Mouse (Mus musculus) midbrain, embryonic 11.5 days (tissue): Measurements from ENCODE around the gene Prmt8. TPM values are rescaled to one million over a fixed set of nuclear protein-coding genes. Genes with fewer than 3 reads are reported as not detected.

Source experiments
- ATAC-seq: fragments of 200-750 bp; cut with Nextera tagmentation; 2 replicates; pipeline ENCODE4 v1.8.0; 2017; ENCODE audit warnings: moderate TSS enrichment, moderate library complexity; ENCODE audit not compliant: low FRiP score
- DNase-seq: peaks from one replicate; pipeline ENCODE4 v3.0.0; 2015; ENCODE audit warnings: low spot score; ENCODE audit errors: missing footprints
- H3K27ac ChIP-seq: fragments of 300-500 bp; sonication (generic); 2 replicates; pipeline ENCODE4 v1.5.1; 2014; ENCODE audit warnings: low read depth, low read length
- H3K27me3 ChIP-seq: fragments of 300-500 bp; sonication (generic); 2 replicates; pipeline ENCODE4 v1.6.1; 2014; ENCODE audit warnings: mild to moderate bottlenecking, low read length, moderate library complexity, mixed read lengths; ENCODE audit not compliant: control insufficient read depth, insufficient read depth
- H3K36me3 ChIP-seq: fragments of 300-500 bp; sonication (generic); 2 replicates; pipeline ENCODE4 v1.6.1; 2014; ENCODE audit warnings: mild to moderate bottlenecking, low read length, moderate library complexity, mixed read lengths; ENCODE audit not compliant: control insufficient read depth, insufficient read depth
- H3K4me1 ChIP-seq: fragments of 300-500 bp; sonication (generic); 2 replicates; pipeline ENCODE4 v1.6.1; 2014; ENCODE audit warnings: low read length; ENCODE audit not compliant: control insufficient read depth, insufficient read depth
- H3K4me2 ChIP-seq: fragments of 300-500 bp; sonication (generic); 2 replicates; pipeline ENCODE4 v1.6.1; 2014; ENCODE audit warnings: mild to moderate bottlenecking, moderate library complexity
- H3K4me3 ChIP-seq: fragments of 300-500 bp; sonication (generic); 2 replicates; pipeline ENCODE4 v1.5.1; 2014; ENCODE audit warnings: low read depth, low read length
- H3K9ac ChIP-seq: fragments of 300-500 bp; sonication (generic); 2 replicates; pipeline ENCODE4 v1.6.1; 2014; ENCODE audit warnings: low read length
- H3K9me3 ChIP-seq: fragments of 300-500 bp; sonication (generic); 2 replicates; pipeline ENCODE4 v1.6.1; 2016; ENCODE audit warnings: low read length; ENCODE audit not compliant: control insufficient read depth
- WGBS: fragments of 180-500 bp; shearing (Covaris S2); extraction: QIAGEN DNeasy Blood & Tissue Kit; methylation state at CpG from one replicate; pipeline ENCODE4 v1.1.7; 2014; 5-methylcytosine and 5-hydroxymethylcytosine counted together
- polyA plus RNA-seq: library from polyadenylated mRNA; unstranded; fragments of >200 nt; fragmentation: Nextera tagmentation; extraction: Ambion mirVana; gene quantifications from 2 replicates; pipeline ENCODE4 v1.2.1, GENCODE M21; 2014

Gene Prmt8
- polyA plus RNA-seq, 1 experiment from 2014 or later = 27.4 TPM

DNA sequence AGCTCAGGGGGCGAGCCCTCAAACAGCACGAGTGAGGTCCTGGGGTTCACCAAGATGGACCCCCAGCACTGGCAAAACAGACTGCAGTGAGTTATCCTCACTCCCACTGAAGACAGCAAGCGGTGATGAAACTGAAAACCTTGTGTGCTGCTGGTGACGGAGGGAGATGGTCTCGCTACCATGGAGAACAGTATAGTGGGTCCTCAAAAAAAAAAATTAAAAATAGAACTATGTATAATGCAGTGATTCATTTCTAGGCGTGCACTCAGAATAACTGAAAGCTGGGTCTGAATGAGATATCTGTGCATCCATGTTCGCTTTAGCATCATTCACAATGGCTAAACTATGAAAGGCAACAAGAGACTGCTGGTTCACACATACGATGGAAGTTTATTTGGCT lies 20.5 kb downstream of the Prmt8 start:
- Histone ChIP-seq H3K9me3 (no peaks in the 10 kb centered on the region), H3K9ac (no peak overlapping the region), H3K36me3 (no peaks in the 10 kb centered on the region), H3K4me3 (no peak overlapping the region), H3K4me1 (peaks cover 19% of the 10 kb centered on the region), H3K27me3 (no peaks in the 10 kb centered on the region), H3K27ac (no peak overlapping the region), H3K4me2 (no peak overlapping the region)
- DNase-seq (no peak), ATAC-seq (no peak)
- WGBS = 87% methylated on average over 8 of the region's 8 CpGs

DNA sequence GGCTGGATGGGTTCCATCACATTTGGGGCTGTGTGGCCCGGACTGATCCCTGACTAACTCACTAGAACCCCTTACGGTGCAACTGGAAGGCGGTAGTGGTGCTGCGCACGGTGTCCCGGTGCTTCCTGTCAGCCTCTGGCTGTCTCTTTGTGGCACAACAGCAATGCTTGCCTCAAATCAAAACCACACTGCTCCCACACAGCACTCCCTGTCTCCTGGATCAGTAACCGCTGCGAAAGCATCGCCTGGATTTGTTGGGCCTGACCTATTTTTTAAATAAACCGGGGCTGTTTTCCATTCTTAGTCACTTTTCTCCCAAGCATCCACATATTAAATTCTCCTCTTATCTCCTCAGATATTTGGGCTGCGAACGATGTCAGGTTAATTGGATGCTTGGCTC lies 27.0 kb downstream of the Prmt8 start:
- Histone ChIP-seq H3K27ac (no peak overlapping the region), H3K27me3 (no peaks in the 10 kb centered on the region), H3K4me2 (no peak overlapping the region), H3K36me3 (no peaks in the 10 kb centered on the region), H3K9ac (no peak overlapping the region), H3K4me3 (no peak overlapping the region), H3K4me1 (0 out of 2 replicates have a peak, but pooled peaks cover 4% of the 10 kb centered on the region), H3K9me3 (no peaks in the 10 kb centered on the region)
- 89% methylated on average over 12 of the region's 12 CpGs for WGBS
- DNase-seq (no peak), ATAC-seq (no peak)

DNA sequence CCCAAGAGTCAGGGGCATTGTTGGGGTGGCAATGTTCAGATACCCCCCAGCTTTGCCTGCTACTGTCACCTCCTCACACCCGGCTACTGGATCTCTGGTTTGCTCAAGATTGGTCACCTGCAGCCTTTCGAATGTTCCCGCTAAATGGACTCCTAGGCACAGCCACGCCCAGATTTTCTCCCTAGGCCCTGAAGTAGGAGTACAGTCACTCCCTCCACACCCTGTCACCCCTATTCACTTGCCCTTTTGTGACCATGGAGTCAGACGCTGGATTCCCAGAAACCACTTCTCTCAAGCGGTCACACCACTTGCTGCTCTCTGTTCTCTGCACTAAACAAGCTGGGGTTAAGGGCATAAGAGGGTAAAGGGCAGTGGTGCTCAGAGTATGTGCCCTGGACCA lies 28.1 kb downstream of the Prmt8 start:
- H3K9me3 ChIP-seq = no peaks in the 10 kb centered on the region
- H3K4me3 ChIP-seq = no peak overlapping the region
- 83% methylated on average over 6 of the region's 6 CpGs for WGBS
- H3K36me3 ChIP-seq = no peaks in the 10 kb centered on the region
- 0 out of 2 replicates have a peak, but pooled peaks cover 4% of the 10 kb centered on the region for H3K4me1 ChIP-seq
- no peak for DNase-seq
- no peak; the same call in 1 of the 2 replicates for ATAC-seq
- H3K4me2 ChIP-seq = no peak overlapping the region
- no peak overlapping the region for H3K9ac ChIP-seq
- no peaks in the 10 kb centered on the region for H3K27me3 ChIP-seq
- H3K27ac ChIP-seq = no peak overlapping the region

DNA sequence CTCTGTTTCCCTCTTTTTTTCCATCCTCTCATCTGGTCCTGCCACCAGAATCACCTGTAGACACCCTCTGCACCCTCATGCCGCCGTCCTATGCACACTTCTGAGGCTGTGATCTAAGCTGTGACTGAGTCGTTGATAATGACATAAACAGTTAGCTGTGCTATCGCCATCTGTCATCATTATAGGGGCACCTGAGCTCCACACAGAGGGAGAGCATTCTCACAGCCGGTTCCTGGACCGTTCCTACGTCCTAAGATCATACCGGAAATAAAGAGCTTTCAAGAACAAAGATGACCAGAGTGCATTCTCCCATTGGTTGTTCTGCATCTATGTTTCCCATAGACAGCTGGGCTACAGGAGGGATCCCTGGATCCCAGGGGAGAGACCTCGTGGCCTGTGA lies 28.6 kb downstream of the Prmt8 start:
- DNase-seq = no peak
- Histone ChIP-seq H3K27ac (no peak overlapping the region), H3K36me3 (no peaks in the 10 kb centered on the region), H3K4me3 (no peak overlapping the region), H3K9ac (no peak overlapping the region), H3K27me3 (no peaks in the 10 kb centered on the region), H3K4me1 (peaks cover 6% of the 10 kb centered on the region), H3K4me2 (no peak overlapping the region), H3K9me3 (no peaks in the 10 kb centered on the region)
- WGBS = 83% methylated on average over 9 of the region's 9 CpGs
- no peak for ATAC-seq

GRCm38 (mm10) chr6:127739921-127740320 lies 29.4 kb downstream of the Prmt8 start:
- Histone ChIP-seq H3K27ac (no peak overlapping the region), H3K4me2 (no peak overlapping the region), H3K36me3 (no peaks in the 10 kb centered on the region), H3K4me3 (no peak overlapping the region), H3K4me1 (peaks cover 12% of the 10 kb centered on the region), H3K9me3 (no peaks in the 10 kb centered on the region), H3K9ac (no peak overlapping the region), H3K27me3 (no peaks in the 10 kb centered on the region)
- DNase-seq (no peak), ATAC-seq (no peak)
- 78% methylated on average over 5 of the region's 5 CpGs for whole genome bisulfite sequencing

DNA sequence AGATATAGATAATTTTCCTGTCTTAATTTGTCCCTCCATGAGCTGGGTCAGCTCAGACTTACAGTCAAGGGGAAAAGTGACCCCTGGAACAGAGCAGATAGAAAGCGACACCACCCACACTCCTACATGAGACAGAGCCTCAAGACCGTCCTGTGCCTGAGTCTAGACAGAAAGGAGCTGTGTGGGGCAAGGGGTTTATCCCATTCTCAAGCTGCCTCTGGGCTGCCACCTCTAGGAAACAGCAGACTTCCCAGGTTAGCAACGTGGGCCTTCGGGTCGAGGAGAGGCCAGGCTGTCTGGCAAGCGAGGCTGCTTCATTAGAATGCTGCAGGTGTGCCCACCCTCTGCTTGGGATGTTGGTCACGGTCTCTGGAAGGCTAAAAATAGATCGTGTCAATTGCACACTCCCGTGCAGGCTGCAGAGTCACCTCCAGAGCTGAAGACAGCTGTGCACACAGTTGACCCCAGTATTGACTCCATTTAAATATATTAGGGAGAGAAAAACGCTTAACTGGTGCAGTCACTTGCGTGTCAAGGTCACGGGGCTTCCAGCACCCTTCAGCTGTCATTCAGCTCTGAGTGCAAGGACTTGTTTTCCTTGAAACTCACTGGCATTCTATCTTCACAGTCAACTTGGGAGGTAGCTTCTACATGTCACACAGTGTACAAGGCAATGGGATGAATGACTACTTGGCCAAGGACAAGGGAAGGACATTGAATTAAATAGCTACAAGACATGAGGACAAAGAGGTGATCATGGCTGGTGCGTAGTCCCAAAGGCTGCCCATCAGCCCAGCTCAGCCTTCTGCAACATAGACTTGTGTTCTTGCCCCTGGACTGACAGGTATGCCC lies 33.9 kb downstream of the Prmt8 start:
- peak overlapping the region; percentile 42 for H3K27ac ChIP-seq
- 67% methylated on average over 13 of the region's 13 CpGs for WGBS

DNA sequence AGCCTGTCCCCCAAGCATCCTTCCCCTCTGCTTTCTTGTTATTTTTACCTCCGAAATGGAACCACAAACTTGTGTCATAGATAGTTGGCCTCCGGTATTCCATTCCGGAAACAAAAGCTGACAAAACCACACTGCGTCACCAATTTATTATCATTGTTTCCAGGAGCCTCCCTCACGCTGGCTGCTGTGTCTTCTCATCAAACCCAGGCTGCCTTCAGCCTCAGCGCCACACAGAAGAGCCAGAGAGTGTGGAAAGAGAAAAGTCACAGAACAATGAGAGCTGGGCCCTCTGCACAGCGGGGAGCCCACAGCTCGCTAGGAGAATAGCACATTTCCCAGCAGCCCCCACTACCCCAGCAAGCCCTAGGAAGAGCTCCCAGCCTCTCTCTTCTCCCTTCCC lies 46.1 kb downstream of the Prmt8 start:
- peaks cover 17% of the 10 kb centered on the region for H3K4me1 ChIP-seq
- no peak for ATAC-seq
- H3K27me3 ChIP-seq = no peaks in the 10 kb centered on the region
- no peak overlapping the region for H3K4me3 ChIP-seq
- DNase-seq = no peak
- H3K36me3 ChIP-seq = no peaks in the 10 kb centered on the region
- peak overlapping the region; percentile 12; the same call in 1 of the 2 replicates for H3K9ac ChIP-seq
- H3K27ac ChIP-seq = no peak overlapping the region
- no peaks in the 10 kb centered on the region for H3K9me3 ChIP-seq
- no peak overlapping the region for H3K4me2 ChIP-seq
- WGBS = 27% methylated on average over 8 of the region's 8 CpGs

More for the DNA sequence above, 33.9 kb downstream of the Prmt8 start:
- ATAC-seq (peak; percentile 90), DNase-seq (no peak)
- H3K4me1 ChIP-seq = peaks cover 9% of the 10 kb centered on the region
- no peak overlapping the region for H3K4me2 ChIP-seq
- H3K9me3 ChIP-seq = no peaks in the 10 kb centered on the region
- H3K9ac ChIP-seq = no peak overlapping the region
- no peaks in the 10 kb centered on the region for H3K27me3 ChIP-seq
- H3K36me3 ChIP-seq = no peaks in the 10 kb centered on the region
- no peak overlapping the region for H3K4me3 ChIP-seq

- no peaks in the 10 kb centered on the region for H3K9me3 ChIP-seq
- no peaks in the 10 kb centered on the region for H3K36me3 ChIP-seq
- H3K4me3 ChIP-seq = no peak overlapping the region
- 89% methylated on average over 14 of the region's 14 CpGs for WGBS
- no peak overlapping the region for H3K9ac ChIP-seq
- H3K27me3 ChIP-seq = no peaks in the 10 kb centered on the region
- H3K4me2 ChIP-seq = no peak overlapping the region
- DNase-seq = no peak
- H3K4me1 ChIP-seq = peaks cover 34% of the 10 kb centered on the region
- no peak for ATAC-seq
- H3K27ac ChIP-seq = no peak overlapping the region
Observed at GRCm38 (mm10) chr6:127719875-127720274, 49.4 kb downstream of the Prmt8 start.

DNA sequence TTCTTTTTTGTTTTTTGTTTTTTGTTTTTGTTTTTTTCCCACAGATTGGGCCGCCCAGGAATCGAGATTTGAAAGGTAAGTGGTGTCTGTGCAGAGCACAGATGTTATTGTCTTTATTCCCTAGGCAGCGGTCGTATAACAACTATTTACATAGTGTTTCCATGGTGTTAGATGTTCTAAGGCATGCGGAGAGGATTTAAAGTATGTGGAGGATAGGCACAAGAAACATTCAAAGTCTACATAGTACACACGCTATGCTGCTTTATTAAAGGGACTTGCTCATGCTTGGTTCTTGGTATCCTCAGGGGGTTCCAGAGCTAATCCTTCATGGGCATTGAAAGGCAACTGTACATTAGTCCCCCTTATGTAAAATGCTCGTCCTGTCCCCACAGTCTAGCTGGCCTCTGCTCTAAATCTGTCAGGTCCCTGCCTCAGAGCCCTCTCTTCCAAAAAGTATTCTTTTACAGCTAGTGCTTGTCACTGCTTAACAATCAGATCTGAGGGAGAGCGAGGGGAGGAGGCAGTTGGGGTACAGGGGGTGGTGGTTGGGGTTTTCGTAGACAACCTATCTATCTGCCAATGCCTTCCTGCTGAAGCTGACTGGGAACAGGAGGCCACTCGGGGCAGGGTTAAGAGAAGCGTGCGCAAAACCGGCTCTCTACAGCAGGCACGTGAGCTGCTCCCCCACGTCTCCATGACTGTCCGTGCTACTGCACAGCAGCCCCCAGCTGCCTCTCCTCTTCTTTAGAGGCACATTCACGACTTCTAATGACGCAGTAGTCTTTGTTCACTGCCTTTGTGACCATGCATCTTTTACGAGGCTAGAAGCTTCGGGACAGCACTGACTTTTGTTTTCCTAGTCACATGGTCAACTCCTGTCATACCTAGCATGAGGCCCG lies 51.8 kb downstream of the Prmt8 start:
- no peak overlapping the region for H3K4me2 ChIP-seq

More for the DNA sequence above, 51.8 kb downstream of the Prmt8 start:
- H3K36me3 ChIP-seq = no peaks in the 10 kb centered on the region
- H3K27me3 ChIP-seq = no peaks in the 10 kb centered on the region
- H3K9me3 ChIP-seq = no peaks in the 10 kb centered on the region
- peaks cover 24% of the 10 kb centered on the region for H3K4me1 ChIP-seq
- ATAC-seq = peak; percentile 90
- peak overlapping the region; percentile 66 for H3K27ac ChIP-seq
- 28% methylated on average over 21 of the region's 21 CpGs for WGBS
- peak overlapping the region; percentile 37; the same call in 1 of the 2 replicates for H3K9ac ChIP-seq
- DNase-seq = peak; percentile 94
- no peak overlapping the region for H3K4me3 ChIP-seq
